Mouse (Mus musculus): ENCODE measurements around the gene F7. TPM values are rescaled to one million over a fixed set of nuclear protein-coding genes. Genes with fewer than 3 reads are reported as not detected.

Gene F7
- total RNA-seq, 1 experiment = 0.09 TPM

DNA sequence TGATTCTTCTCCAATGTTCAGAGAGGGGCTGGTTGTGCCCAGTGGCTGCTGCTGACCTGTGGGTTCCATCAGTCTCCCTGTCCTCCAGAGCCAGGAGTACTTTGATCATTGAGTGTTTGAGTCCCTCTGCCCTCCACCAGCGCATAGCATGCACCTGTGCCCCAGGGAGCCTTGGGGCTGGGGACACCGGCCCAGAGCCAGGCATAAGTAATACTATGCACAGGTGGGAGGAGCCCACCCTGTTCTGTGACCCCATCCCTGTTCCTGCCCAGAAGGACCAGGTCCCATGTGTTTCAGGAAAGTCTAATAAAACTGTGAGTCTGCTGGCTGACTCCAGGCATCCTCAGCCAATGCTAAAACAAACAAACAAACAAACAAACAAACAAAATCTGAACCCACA lies 47.5 kb upstream of the F7 start:
- Histone ChIP-seq H3K9me3 (ENCODE audit: control insufficient read depth, insufficient read depth, low read depth, low read length) (no peaks in the 10 kb centered on the region), H3K9ac (ENCODE audit: insufficient read depth, low read depth, low read length, poor library complexity, severe bottlenecking) (no peak overlapping the region), H3K4me3 (ENCODE audit: insufficient read depth in 1 of 2, low read depth in 1 of 2, low read length in 2 of 2, poor library complexity in 1 of 2, severe bottlenecking in 1 of 2) (no peak overlapping the region), H3K27ac (ENCODE audit: insufficient read depth, low read depth, low read length, poor library complexity, severe bottlenecking) (no peak overlapping the region), H3K36me3 (ENCODE audit: control insufficient read depth, insufficient read depth, low read length, poor library complexity, severe bottlenecking) (peaks cover 4% of the 10 kb centered on the region; the same call in 1 of the 2 replicates), H3K4me1 (ENCODE audit: control insufficient read depth in 2 of 2, insufficient read depth in 2 of 2, low read length in 2 of 2, poor library complexity in 1 of 2) (no peaks in the 10 kb centered on the region)
- TF ChIP-seq ZC3H11A (IDR thresholded peaks at IDR 0.05; ENCODE audit: borderline replicate concordance, low read depth, low read length) = no peak
- TF ChIP-seq CHD2 (IDR thresholded peaks at IDR 0.05; ENCODE audit: low read depth, low read length) = no peak
- TF ChIP-seq HCFC1 (IDR thresholded peaks at IDR 0.05; ENCODE audit: borderline replicate concordance, insufficient read depth, low read length) = no peak
- no peak for TF ChIP-seq ZNF384 (IDR thresholded peaks at IDR 0.05; ENCODE audit: low read depth, low read length)
- no peak for TF ChIP-seq MAFK (IDR thresholded peaks at IDR 0.05; ENCODE audit: insufficient read depth, low read depth, low read length)
- in situ Hi-C loops (cut with MboI; ENCODE audit: low sequenced_read_pairs in 2 of 2, unreplicated experiment in 2 of 2) = loop anchor here in 1 of 2 experiments (25.0 kb wide), 1 partner anchor 284 kb away; the partner anchor contains the start of gene Adprhl1
- no peak for DNase-seq (ENCODE audit: low read depth, low spot score)

GRCm38 (mm10) chr8:12978726-12979125 lies 47.1 kb upstream of the F7 start:
- H3K27ac ChIP-seq (ENCODE audit: insufficient read depth, low read depth, low read length, poor library complexity, severe bottlenecking) = no peak overlapping the region
- in situ Hi-C loops (cut with MboI; ENCODE audit: low sequenced_read_pairs in 2 of 2, unreplicated experiment in 2 of 2) = loop anchor here in 1 of 2 experiments (25.0 kb wide), 1 partner anchor 284 kb away; the partner anchor contains the start of gene Adprhl1
- DNase-seq (ENCODE audit: low read depth, low spot score) = peak; percentile 77
- H3K36me3 ChIP-seq (ENCODE audit: control insufficient read depth, insufficient read depth, low read length, poor library complexity, severe bottlenecking) = peaks cover 4% of the 10 kb centered on the region; the same call in 1 of the 2 replicates
- H3K4me1 ChIP-seq (ENCODE audit: control insufficient read depth in 2 of 2, insufficient read depth in 2 of 2, low read length in 2 of 2, poor library complexity in 1 of 2) = no peaks in the 10 kb centered on the region
- no peak overlapping the region for H3K4me3 ChIP-seq (ENCODE audit: insufficient read depth in 1 of 2, low read depth in 1 of 2, low read length in 2 of 2, poor library complexity in 1 of 2, severe bottlenecking in 1 of 2)
- no peaks in the 10 kb centered on the region for H3K9me3 ChIP-seq (ENCODE audit: control insufficient read depth, insufficient read depth, low read depth, low read length)
- TF ChIP-seq CHD2 (IDR thresholded peaks at IDR 0.05; ENCODE audit: low read depth, low read length) = no peak
- TF ChIP-seq ZNF384 (IDR thresholded peaks at IDR 0.05; ENCODE audit: low read depth, low read length) = no peak
- peak; percentile 90 for TF ChIP-seq ZC3H11A (IDR thresholded peaks at IDR 0.05; ENCODE audit: borderline replicate concordance, low read depth, low read length)
- H3K9ac ChIP-seq (ENCODE audit: insufficient read depth, low read depth, low read length, poor library complexity, severe bottlenecking) = no peak overlapping the region

- no peak overlapping the region for H3K27ac ChIP-seq (ENCODE audit: insufficient read depth, low read depth, low read length, poor library complexity, severe bottlenecking)
- no peaks in the 10 kb centered on the region for H3K9me3 ChIP-seq (ENCODE audit: control insufficient read depth, insufficient read depth, low read depth, low read length)
- in situ Hi-C loops (cut with MboI; ENCODE audit: low sequenced_read_pairs in 2 of 2, unreplicated experiment in 2 of 2) = loop anchor here in 1 of 2 experiments (25.0 kb wide), 1 partner anchor 278 kb away; the partner anchor contains the start of gene Adprhl1
- no peak overlapping the region for H3K4me3 ChIP-seq (ENCODE audit: insufficient read depth in 1 of 2, low read depth in 1 of 2, low read length in 2 of 2, poor library complexity in 1 of 2, severe bottlenecking in 1 of 2)
- TF ChIP-seq ZNF384 (IDR thresholded peaks at IDR 0.05; ENCODE audit: low read depth, low read length) = no peak
- no peak for TF ChIP-seq ZC3H11A (IDR thresholded peaks at IDR 0.05; ENCODE audit: borderline replicate concordance, low read depth, low read length)
- TF ChIP-seq HCFC1 (IDR thresholded peaks at IDR 0.05; ENCODE audit: borderline replicate concordance, insufficient read depth, low read length) = no peak
- no peak for TF ChIP-seq CHD2 (IDR thresholded peaks at IDR 0.05; ENCODE audit: low read depth, low read length)
- TF ChIP-seq MAFK (IDR thresholded peaks at IDR 0.05; ENCODE audit: insufficient read depth, low read depth, low read length) = no peak
- DNase-seq (ENCODE audit: low read depth, low spot score) = no peak
- H3K4me1 ChIP-seq (ENCODE audit: control insufficient read depth in 2 of 2, insufficient read depth in 2 of 2, low read length in 2 of 2, poor library complexity in 1 of 2) = no peaks in the 10 kb centered on the region
- H3K36me3 ChIP-seq (ENCODE audit: control insufficient read depth, insufficient read depth, low read length, poor library complexity, severe bottlenecking) = no peaks in the 10 kb centered on the region; the same call in 1 of the 2 replicates
- no peak overlapping the region for H3K9ac ChIP-seq (ENCODE audit: insufficient read depth, low read depth, low read length, poor library complexity, severe bottlenecking)
These were observed 42.0 kb upstream of the F7 start for GRCm38 (mm10) chr8:12983681-12984467.

GRCm38 (mm10) chr8:12984601-12985243 lies 41.1 kb upstream of the F7 start:
- Histone ChIP-seq H3K9me3 (ENCODE audit: control insufficient read depth, insufficient read depth, low read depth, low read length) (no peaks in the 10 kb centered on the region), H3K4me1 (ENCODE audit: control insufficient read depth in 2 of 2, insufficient read depth in 2 of 2, low read length in 2 of 2, poor library complexity in 1 of 2) (0 out of 4 replicates have a peak, but pooled peaks cover 0 to 2% of the 10 kb centered on the region in 2 experiments), H3K4me3 (ENCODE audit: insufficient read depth in 1 of 2, low read depth in 1 of 2, low read length in 2 of 2, poor library complexity in 1 of 2, severe bottlenecking in 1 of 2) (no peak overlapping the region; a peak in 1 of 4 replicates), H3K9ac (ENCODE audit: insufficient read depth, low read depth, low read length, poor library complexity, severe bottlenecking) (0 out of 2 replicates have a peak overlapping the region, but pooled peaks have one; percentile 2), H3K36me3 (ENCODE audit: control insufficient read depth, insufficient read depth, low read length, poor library complexity, severe bottlenecking) (no peaks in the 10 kb centered on the region; the same call in 1 of the 2 replicates), H3K27ac (ENCODE audit: insufficient read depth, low read depth, low read length, poor library complexity, severe bottlenecking) (no peak overlapping the region)
- TF ChIP-seq HCFC1 (IDR thresholded peaks at IDR 0.05; ENCODE audit: borderline replicate concordance, insufficient read depth, low read length) (no peak), ZC3H11A (IDR thresholded peaks at IDR 0.05; ENCODE audit: borderline replicate concordance, low read depth, low read length) (no peak), MAFK (IDR thresholded peaks at IDR 0.05; ENCODE audit: insufficient read depth, low read depth, low read length) (no peak), CHD2 (IDR thresholded peaks at IDR 0.05; ENCODE audit: low read depth, low read length) (no peak), ZNF384 (IDR thresholded peaks at IDR 0.05; ENCODE audit: low read depth, low read length) (no peak)
- DNase-seq (ENCODE audit: low read depth, low spot score) = no peak
- in situ Hi-C loops (cut with MboI; ENCODE audit: low sequenced_read_pairs in 2 of 2, unreplicated experiment in 2 of 2) = loop anchor here in 1 of 2 experiments (25.0 kb wide), 1 partner anchor 278 kb away; the partner anchor contains the start of gene Adprhl1

All from ES-E14 (cell line).